Comparison of ENCODE assay signal across 22 mouse cellular contexts in the genomic region with DNA sequence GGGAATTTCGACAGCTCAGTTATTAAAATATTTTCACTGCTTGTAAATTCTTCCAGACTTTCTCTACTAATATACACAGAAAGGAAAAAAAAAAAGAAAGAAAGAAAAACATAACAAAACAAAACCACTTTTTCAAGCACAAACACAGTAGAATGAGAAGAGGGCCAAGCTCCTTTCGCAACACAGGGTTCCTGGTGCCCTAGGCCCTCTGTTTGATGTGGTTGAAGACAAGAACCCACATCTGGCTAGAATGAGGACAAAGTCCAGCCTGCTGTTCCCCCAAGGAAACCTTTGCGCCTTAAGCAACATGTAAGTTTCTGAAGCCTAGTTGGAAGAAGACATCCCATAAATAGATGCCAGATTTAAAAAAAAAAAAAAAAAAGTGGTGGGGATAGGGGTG.
DNase-seq lines count a peak whose midpoint lies in the region; TF ChIP-seq lines count a peak whose summit lies in the region.
"Had no signal": no experiment of that assay in that cellular context is flagged by ENCODE, and none has a peak within 500 bp of the region (broad histone marks: within the 10 kb centered on the region; RNA-seq: fewer than 3 reads in every experiment).

No protein-coding gene starts in this region.

- DNase-seq in kidney, postnatal 36 days = peak; percentile 26 to 35
- DNase-seq in kidney, postnatal 25 days = no peak
- peak; percentile 21 for DNase-seq in ovary, adult 18-20 months (ENCODE audit: low spot score)
- no peak for DNase-seq in ovary, postnatal 10 days (ENCODE audit: low spot score)
- peak; percentile 31 for DNase-seq in fat pad, adult 2 months (ENCODE audit: extremely low read depth, low read depth, low spot score)
- no peak for DNase-seq in right cerebral cortex, postnatal 4 days
- no peak for DNase-seq in testis, postnatal 10 days (ENCODE audit: low spot score)
- DNase-seq: adrenal gland, postnatal 25 days; cerebellum, adult 11 months; cerebellum, postnatal 14 days; kidney, adult 18-20 months; layer of hippocampus, postnatal 36 days; liver, embryonic 13.5 days; spleen, adult 18-20 months; thymus, adult 18-20 months; thymus, postnatal 4 days had no signal

- no peak overlapping the region for H3ac ChIP-seq in myocyte (ENCODE audit: control insufficient read depth, insufficient read length)

- no peaks in the 10 kb centered on the region for H3K36me3 ChIP-seq in myocyte (ENCODE audit: control insufficient read depth, insufficient read depth)
- H3K36me3 ChIP-seq: embryonic facial prominence, embryonic 15.5 days; G1E; heart, embryonic 12.5 days; hindbrain, embryonic 15.5 days; liver, embryonic 13.5 days had no signal

- no peak overlapping the region for H3K4me2 ChIP-seq in myocyte (ENCODE audit: low read depth)
- H3K4me2 ChIP-seq: embryonic facial prominence, embryonic 15.5 days; heart, embryonic 12.5 days; hindbrain, embryonic 15.5 days; liver, embryonic 13.5 days had no signal

- no peaks in the 10 kb centered on the region for H3K79me2 ChIP-seq in myocyte (ENCODE audit: control insufficient read depth, insufficient read depth)

- no peaks in the 10 kb centered on the region for H3K27me3 ChIP-seq in myocyte (ENCODE audit: control insufficient read depth, insufficient read depth, insufficient read length)
- H3K27me3 ChIP-seq: embryonic facial prominence, embryonic 15.5 days; heart, embryonic 12.5 days; hindbrain, embryonic 15.5 days; liver, embryonic 13.5 days had no signal

- TF ChIP-seq POLR2A in myocyte (IDR thresholded peaks at IDR 0.05; ENCODE audit: insufficient read length, low read depth) = no peak

- no peak overlapping the region for H3K4me3 ChIP-seq in myocyte
- H3K4me3 ChIP-seq: embryonic facial prominence, embryonic 15.5 days; heart, embryonic 12.5 days; hindbrain, embryonic 15.5 days; layer of hippocampus, adult 2 months; liver, embryonic 13.5 days had no signal

TF ChIP-seq in myocyte, 11 proteins besides CTCF, POLR2A, EP300 and RAD21:
- TF ChIP-seq CEBPB (IDR thresholded peaks at IDR 0.05; ENCODE audit: insufficient read depth, poor library complexity, severe bottlenecking) (peak; percentile 71), POLR2AphosphoS2 (IDR thresholded peaks at IDR 0.05; ENCODE audit: insufficient read length, low read depth) (no peak), MAX (IDR thresholded peaks at IDR 0.05; ENCODE audit: low read depth) (no peak), MYOD1 (IDR thresholded peaks at IDR 0.05; ENCODE audit: control insufficient read depth in 1 of 3, insufficient read length in 2 of 3, low read depth in 2 of 3) (no peak), REST (IDR thresholded peaks at IDR 0.05; ENCODE audit: insufficient read depth, insufficient read length) (no peak), MYOG (IDR thresholded peaks at IDR 0.05; ENCODE audit: control insufficient read depth in 1 of 3, insufficient read depth in 1 of 3, insufficient read length in 2 of 3, low read depth in 2 of 3) (no peak)
TF ChIP-seq in myocyte: peak in this region for 1.

Comparison
In these comparisons a context has a peak if more than half of its experiments do, and no peak if none do; other contexts are left out.
1. DNase-seq: peak in kidney, postnatal 36 days (2 of 2), ovary, adult 18-20 months (single experiment) and fat pad, adult 2 months (single experiment); none in kidney, postnatal 25 days (0 of 2), ovary, postnatal 10 days (single experiment), right cerebral cortex, postnatal 4 days (single experiment) and testis, postnatal 10 days (single experiment).